Mouse (Mus musculus) intestine, embryonic 16.5 days (tissue): ENCODE results near the gene Zfp616. TPM values are rescaled to one million over a fixed set of nuclear protein-coding genes. Genes with fewer than 3 reads are reported as not detected.

Experiments used
- ATAC-seq: fragments of 200-750 bp; cut with Nextera tagmentation; 2 replicates; pipeline ENCODE4 v1.8.0; 2017; ENCODE audit warnings: moderate TSS enrichment, moderate library complexity
- H3K27ac ChIP-seq: fragments of 300-500 bp; sonication (generic); 2 replicates; pipeline ENCODE4 v1.5.1; 2014; ENCODE audit warnings: mild to moderate bottlenecking, low read length
- H3K27me3 ChIP-seq: fragments of 300-500 bp; sonication (generic); replicated peaks from 2 replicates; pipeline ENCODE4 v1.6.1; 2014; ENCODE audit warnings: low read length, control low read depth, mixed read lengths; ENCODE audit not compliant: control insufficient read depth, insufficient read depth
- H3K36me3 ChIP-seq: fragments of 300-500 bp; sonication (generic); 2 replicates; pipeline ENCODE4 v1.6.1; 2014; ENCODE audit warnings: low read length, control low read depth; ENCODE audit not compliant: control insufficient read depth, insufficient read depth
- H3K4me1 ChIP-seq: fragments of 300-500 bp; sonication (generic); 2 replicates; pipeline ENCODE4 v1.6.1; 2014; ENCODE audit warnings: low read length, control low read depth, mixed read lengths; ENCODE audit not compliant: control insufficient read depth, insufficient read depth
- H3K4me2 ChIP-seq: fragments of 300-500 bp; sonication (generic); 2 replicates; pipeline ENCODE4 v1.6.1; 2014; ENCODE audit warnings: low read depth, low read length, control low read depth
- H3K4me3 ChIP-seq: fragments of 300-500 bp; sonication (generic); 2 replicates; pipeline ENCODE4 v1.5.1; 2014; ENCODE audit warnings: mild to moderate bottlenecking, low read length
- H3K9ac ChIP-seq: fragments of 300-500 bp; sonication (generic); 2 replicates; pipeline ENCODE4 v1.6.1; 2014; ENCODE audit warnings: low read depth, low read length
- H3K9me3 ChIP-seq: fragments of 300-500 bp; sonication (generic); 2 replicates; pipeline ENCODE4 v1.6.1; 2016; ENCODE audit warnings: low read length, control low read depth; ENCODE audit not compliant: control insufficient read depth
- WGBS: fragments of 180-500 bp; shearing (Covaris S2); extraction: QIAGEN DNeasy Blood & Tissue Kit; methylation state at CpG from one replicate; pipeline ENCODE4 v1.1.7; 2014; 5-methylcytosine and 5-hydroxymethylcytosine counted together
- polyA plus RNA-seq: library from polyadenylated mRNA; unstranded; fragments of >200 nt; fragmentation: Nextera tagmentation; extraction: Ambion mirVana; gene quantifications from 2 replicates; pipeline ENCODE4 v1.2.1, GENCODE M21; 2015

Zfp616 gene
- 0.05 TPM in 1 of 2 replicates, not detected in the other for polyA plus RNA-seq

- H3K9me3 ChIP-seq, result no peaks in the 10 kb centered on the region
- ATAC-seq, result no peak
Observed at GRCm38 (mm10) chr11:74069655-74070054, at the start of gene Zfp616. TSS of gene Zfp616 (plus strand) at chr11:74069955.

GRCm38 (mm10) chr11:74051347-74051746 is 18.4 kb upstream of the Zfp616 start:
- Histone ChIP-seq H3K36me3 (no peaks in the 10 kb centered on the region), H3K4me1 (no peaks in the 10 kb centered on the region), H3K4me3 (no peak overlapping the region), H3K9me3 (no peaks in the 10 kb centered on the region), H3K9ac (no peak overlapping the region), H3K27me3 (no peaks in the 10 kb centered on the region), H3K27ac (no peak overlapping the region), H3K4me2 (no peak overlapping the region)
- 70% methylated on average over 3 of the region's 3 CpGs for WGBS
- no peak for ATAC-seq

More at GRCm38 (mm10) chr11:74069655-74070054, at the start of gene Zfp616:
- H3K4me2 ChIP-seq, result no peak within 1 kb of the TSS
- H3K4me3 ChIP-seq, result no peak within 1 kb of the TSS
- H3K9ac ChIP-seq, result no peak within 1 kb of the TSS
- WGBS, result 93% methylated on average over 1 of the region's 1 CpGs
- no peaks in the 10 kb centered on the region for H3K4me1 ChIP-seq
- H3K27me3 ChIP-seq, result no peaks in the 10 kb centered on the region
- no peak within 1 kb of the TSS for H3K27ac ChIP-seq
- H3K36me3 ChIP-seq, result no peaks in the 10 kb centered on the region

DNA sequence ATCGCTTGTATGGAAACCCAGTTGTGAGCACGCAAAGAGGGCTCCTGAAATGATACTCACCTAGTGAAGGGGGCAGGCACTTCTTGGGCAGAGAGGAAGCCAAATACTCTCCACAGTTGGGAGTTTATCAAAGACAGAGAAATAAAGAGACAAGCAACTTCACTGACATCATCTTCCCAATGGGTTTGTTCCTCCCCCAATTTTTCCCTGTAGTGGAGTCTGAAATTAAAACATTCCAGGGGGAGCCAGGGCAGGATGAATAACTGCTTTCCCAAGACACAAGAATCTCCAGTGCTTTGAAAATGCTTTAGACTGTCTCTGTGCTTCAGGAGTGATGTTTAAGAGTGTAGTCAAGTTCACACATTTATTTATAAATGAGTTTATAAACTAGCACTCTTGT is 13.3 kb upstream of the Zfp616 start, which contains the start of the genes Olfr139 and Olfr399:
Olfr139 (minus strand) TSS at position 101 of the 400 bp plus-strand sequence.
Olfr399 (minus strand) TSS at position 165 of the 400 bp plus-strand sequence.
- Histone ChIP-seq H3K27ac (no peak within 1 kb of the TSS), H3K9ac (no peak within 1 kb of the TSS), H3K4me3 (no peak within 1 kb of the TSS), H3K4me2 (no peak within 1 kb of the TSS), H3K4me1 (no peaks in the 10 kb centered on the region), H3K27me3 (no peaks in the 10 kb centered on the region), H3K9me3 (no peaks in the 10 kb centered on the region), H3K36me3 (no peaks in the 10 kb centered on the region)
- no peak for ATAC-seq
- WGBS, result 83% methylated on average over 2 of the region's 2 CpGs

DNA sequence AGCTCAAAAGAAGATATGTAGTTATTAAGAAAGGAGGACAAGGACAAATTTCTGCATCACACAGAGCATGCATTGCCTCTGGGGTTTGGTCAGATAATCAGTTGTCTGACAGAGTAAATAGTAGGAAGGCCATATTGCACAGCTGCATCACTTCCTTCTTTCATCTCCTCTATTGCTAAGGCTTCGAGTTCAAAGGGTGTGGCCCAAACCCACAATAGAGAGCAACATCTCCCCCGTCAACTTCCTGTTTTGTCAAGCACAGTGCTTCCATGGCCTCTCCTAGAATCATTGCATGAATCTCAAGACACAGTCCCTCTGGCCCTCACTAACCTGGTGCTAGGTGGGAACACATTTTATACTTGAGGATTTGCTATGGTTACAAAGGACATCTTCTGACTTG is 31.0 kb downstream of the Zfp616 start:
- 72% methylated on average over 2 of the region's 2 CpGs for WGBS
- no peak overlapping the region for H3K4me2 ChIP-seq
- no peak for ATAC-seq
- H3K9me3 ChIP-seq, result no peaks in the 10 kb centered on the region
- H3K36me3 ChIP-seq, result no peaks in the 10 kb centered on the region
- no peak overlapping the region for H3K4me3 ChIP-seq
- no peaks in the 10 kb centered on the region for H3K27me3 ChIP-seq
- no peaks in the 10 kb centered on the region for H3K4me1 ChIP-seq
- H3K27ac ChIP-seq, result no peak overlapping the region
- no peak overlapping the region for H3K9ac ChIP-seq

DNA sequence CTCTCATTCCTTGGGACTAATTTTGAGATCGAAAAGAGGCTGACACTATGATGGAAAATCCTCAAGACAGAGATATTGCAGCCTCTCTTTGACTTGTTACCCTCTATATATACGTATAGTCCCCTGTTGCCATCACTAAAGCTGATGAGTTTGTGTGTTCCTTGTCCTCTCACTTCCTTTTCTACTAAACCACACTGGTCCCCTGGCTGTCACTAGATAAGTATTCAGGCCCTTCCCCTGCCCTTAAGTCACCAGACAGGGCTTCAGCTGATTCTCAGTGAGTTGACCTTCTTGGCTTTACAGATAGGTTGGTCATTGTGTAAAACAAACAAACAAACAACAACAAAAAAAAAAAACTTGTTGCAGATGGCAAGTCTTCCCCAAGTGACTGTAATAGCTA is 31.8 kb downstream of the Zfp616 start:
- Histone ChIP-seq H3K9ac (no peak overlapping the region), H3K9me3 (no peaks in the 10 kb centered on the region), H3K27ac (no peak overlapping the region), H3K36me3 (no peaks in the 10 kb centered on the region), H3K27me3 (no peaks in the 10 kb centered on the region), H3K4me1 (no peaks in the 10 kb centered on the region), H3K4me2 (no peak overlapping the region), H3K4me3 (no peak overlapping the region)
- WGBS, result 50% methylated on average over 2 of the region's 2 CpGs
- ATAC-seq, result no peak

- Histone ChIP-seq H3K36me3 (no peaks in the 10 kb centered on the region), H3K9me3 (0 out of 2 replicates have a peak, but pooled peaks cover 3% of the 10 kb centered on the region), H3K9ac (no peak overlapping the region), H3K4me3 (no peak overlapping the region), H3K27me3 (no peaks in the 10 kb centered on the region), H3K4me1 (no peaks in the 10 kb centered on the region), H3K4me2 (no peak overlapping the region), H3K27ac (no peak overlapping the region)
- WGBS, result 40% methylated on average over 5 of the region's 5 CpGs
- no peak for ATAC-seq
Observed at GRCm38 (mm10) chr11:74105066-74105465, 35.3 kb downstream of the Zfp616 start.

- Histone ChIP-seq H3K4me3 (no peak within 1 kb of the TSS), H3K4me1 (no peaks in the 10 kb centered on the region), H3K9me3 (no peaks in the 10 kb centered on the region), H3K27ac (no peak within 1 kb of the TSS), H3K9ac (no peak within 1 kb of the TSS), H3K27me3 (no peaks in the 10 kb centered on the region), H3K4me2 (no peak within 1 kb of the TSS), H3K36me3 (no peaks in the 10 kb centered on the region)
- no peak for ATAC-seq
Observed at GRCm38 (mm10) chr11:74113412-74113811, 43.7 kb downstream of the Zfp616 start, which contains the start of gene Olfr401. TSS of gene Olfr401 (plus strand) at chr11:74113712.

Other genes starting within 250 kb of the Zfp616 start
- not detected in 2 replicates for gene Olfr393, start 218.5 kb upstream of the Zfp616 start, polyA plus RNA-seq
- not detected in 2 replicates for gene Olfr394, start 179.2 kb upstream of the Zfp616 start, polyA plus RNA-seq
- not detected in 2 replicates for gene Olfr395, start 160.7 kb upstream of the Zfp616 start, polyA plus RNA-seq
- not detected in 2 replicates for gene Olfr23, start 133.3 kb upstream of the Zfp616 start, polyA plus RNA-seq
- not detected in 2 replicates for gene Olfr397, start 109.1 kb upstream of the Zfp616 start, polyA plus RNA-seq
- gene Olfr398, start 79.5 kb upstream of the Zfp616 start, polyA plus RNA-seq, result not detected in 2 replicates
- not detected in 2 replicates for gene Olfr139, start 13.4 kb upstream of the Zfp616 start, polyA plus RNA-seq
- not detected in 2 replicates for gene Olfr399, start 13.3 kb upstream of the Zfp616 start, polyA plus RNA-seq
- not detected in 2 replicates for gene Olfr401, start 43.8 kb downstream of the Zfp616 start, polyA plus RNA-seq
- not detected in 2 replicates for gene Olfr402, start 83.6 kb downstream of the Zfp616 start, polyA plus RNA-seq
- gene Olfr403, start 116.3 kb downstream of the Zfp616 start, polyA plus RNA-seq, result not detected in 2 replicates
- not detected in 2 replicates for gene Olfr43, start 141.4 kb downstream of the Zfp616 start, polyA plus RNA-seq
- gene Olfr406, start 189.9 kb downstream of the Zfp616 start, polyA plus RNA-seq, result not detected in 2 replicates
- not detected in 2 replicates for gene Olfr59, start 213.8 kb downstream of the Zfp616 start, polyA plus RNA-seq